Mouse (Mus musculus): ENCODE results near the gene Kcmf1. TPM values are rescaled to one million over a fixed set of nuclear protein-coding genes. Genes with fewer than 3 reads are reported as not detected.

Gene Kcmf1
- polyA plus RNA-seq, 1 experiment from 2014 or later, result 45.3 TPM

GRCm38 (mm10) chr6:72792641-72793040 is 107.1 kb downstream of the Kcmf1 start:
- no peak overlapping the region for H3K4me2 ChIP-seq
- H3K27ac ChIP-seq (ENCODE audit: low read depth, low read length), result no peak overlapping the region
- H3K36me3 ChIP-seq (ENCODE audit: control insufficient read depth, insufficient read depth, low read length), result no peaks in the 10 kb centered on the region
- no peak overlapping the region for H3K4me3 ChIP-seq (ENCODE audit: low read depth, low read length)
- WGBS, result 94% methylated on average over 8 of the region's 8 CpGs
- no peak overlapping the region for H3K9ac ChIP-seq (ENCODE audit: low read length)
- H3K4me1 ChIP-seq (ENCODE audit: control insufficient read depth, insufficient read depth, low read length), result peaks cover 3% of the 10 kb centered on the region
- ATAC-seq (ENCODE audit: low FRiP score), result no peak
- H3K9me3 ChIP-seq (ENCODE audit: control insufficient read depth, low read length), result no peaks in the 10 kb centered on the region
- no peaks in the 10 kb centered on the region; the same call in 1 of the 2 replicates for H3K27me3 ChIP-seq (ENCODE audit: control insufficient read depth, insufficient read depth, low read length)
- no peak for DNase-seq (ENCODE audit: low spot score, missing footprints)

Other genes with a start within 250 kb of the Kcmf1 start
- 16.7 and 19.8 TPM in 2 replicates for gene Tcf7l1, start 110.7 kb downstream of the Kcmf1 start, polyA plus RNA-seq (2014; fragmentation: Nextera tagmentation; extraction: Ambion mirVana)
- gene Tmsb10, start 58.8 kb upstream of the Kcmf1 start, polyA plus RNA-seq (2014; fragmentation: Nextera tagmentation; extraction: Ambion mirVana), result 3,363 and 3,486 TPM in 2 replicates

Measured in midbrain, embryonic 11.5 days (tissue).